Mouse (Mus musculus) forebrain, embryonic 10.5 days (tissue): Measurements from ENCODE around the gene Cd22. TPM values are rescaled to one million over a fixed set of nuclear protein-coding genes. Genes with fewer than 3 reads are reported as not detected.
"Not testable (repeated sequence)": the region's sequence is repeated elsewhere in the genome, so short reads cannot be mapped to it uniquely, and the experiment has no call there.

Experiments used
- DNase-seq: peaks from one replicate; pipeline ENCODE4 v3.0.0-alpha.2; 2017; ENCODE audit warnings: low spot score; ENCODE audit errors: extremely low spot score
- H3K27ac ChIP-seq: fragments of 300-500 bp; sonication (generic); 2 replicates; pipeline ENCODE4 v1.5.1; 2016; ENCODE audit warnings: mild to moderate bottlenecking
- H3K27me3 ChIP-seq: fragments of 300-500 bp; sonication (generic); 2 replicates; pipeline ENCODE4 v1.6.1; 2016; ENCODE audit warnings: mild to moderate bottlenecking; ENCODE audit not compliant: poor library complexity, severe bottlenecking
- H3K36me3 ChIP-seq: fragments of 300-500 bp; sonication (generic); replicated peaks from 2 replicates; pipeline ENCODE4 v1.6.1; 2016; ENCODE audit warnings: mild to moderate bottlenecking, moderate library complexity
- H3K4me1 ChIP-seq: fragments of 300-500 bp; sonication (generic); 2 replicates; pipeline ENCODE4 v1.6.1; 2016
- H3K4me3 ChIP-seq: fragments of 300-500 bp; sonication (generic); 2 replicates; pipeline ENCODE4 v1.5.1; 2016; ENCODE audit warnings: mild to moderate bottlenecking, moderate library complexity
- H3K9me3 ChIP-seq: fragments of 300-500 bp; sonication (generic); 2 replicates; pipeline ENCODE4 v1.6.1; 2016; ENCODE audit warnings: mild to moderate bottlenecking, moderate library complexity
- WGBS: fragments of 180-500 bp; shearing (Covaris S2); methylation state at CpG from one replicate; pipeline ENCODE4 v1.1.7; 2016; 5-methylcytosine and 5-hydroxymethylcytosine counted together
- polyA plus RNA-seq: library from polyadenylated mRNA; unstranded; fragments of >200 nt; fragmentation: Nextera tagmentation; extraction: Ambion mirVana; gene quantifications from 2 replicates; pipeline ENCODE4 v1.2.1, GENCODE M21; 2016

Gene Cd22
- polyA plus RNA-seq, 1 experiment from 2014 or later = not detected

GRCm38 (mm10) chr7:30859290-30859634 is 20.9 kb downstream of the Cd22 start:
- H3K4me1 ChIP-seq = peaks cover 12% of the 10 kb centered on the region; the same call in 1 of the 2 replicates
- no peaks in the 10 kb centered on the region for H3K27me3 ChIP-seq
- no peak overlapping the region for H3K27ac ChIP-seq
- peak; percentile 67 for DNase-seq
- no peaks in the 10 kb centered on the region for H3K9me3 ChIP-seq
- no peak overlapping the region for H3K4me3 ChIP-seq
- no peaks in the 10 kb centered on the region for H3K36me3 ChIP-seq

DNA sequence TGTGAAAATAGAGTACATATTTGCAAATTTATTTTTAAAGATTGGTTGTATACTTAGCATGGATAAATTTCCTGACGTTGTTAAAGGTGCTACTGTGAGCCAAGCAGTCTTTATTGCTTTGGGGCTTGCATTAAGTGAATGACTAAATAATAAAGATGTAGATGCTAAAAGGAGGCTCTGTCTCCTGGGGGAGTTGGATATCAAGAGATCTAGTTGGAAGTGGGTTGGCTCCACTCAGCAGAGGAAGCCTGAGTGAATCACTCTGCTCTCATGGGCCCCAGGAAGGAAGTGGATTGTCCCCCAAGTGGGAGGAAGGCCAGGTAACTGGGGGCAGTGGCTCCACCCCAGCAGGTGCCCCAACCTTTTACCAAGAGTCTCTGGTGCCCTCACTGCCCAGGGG is 22.4 kb downstream of the Cd22 start:
- Histone ChIP-seq H3K9me3 (no peaks in the 10 kb centered on the region), H3K4me3 (no peak overlapping the region), H3K36me3 (no peaks in the 10 kb centered on the region), H3K27ac (no peak overlapping the region), H3K4me1 (peaks cover 10% of the 10 kb centered on the region; the same call in 1 of the 2 replicates), H3K27me3 (no peaks in the 10 kb centered on the region)
- no peak for DNase-seq
- 86% methylated on average over 1 of the region's 1 CpGs for WGBS

DNA sequence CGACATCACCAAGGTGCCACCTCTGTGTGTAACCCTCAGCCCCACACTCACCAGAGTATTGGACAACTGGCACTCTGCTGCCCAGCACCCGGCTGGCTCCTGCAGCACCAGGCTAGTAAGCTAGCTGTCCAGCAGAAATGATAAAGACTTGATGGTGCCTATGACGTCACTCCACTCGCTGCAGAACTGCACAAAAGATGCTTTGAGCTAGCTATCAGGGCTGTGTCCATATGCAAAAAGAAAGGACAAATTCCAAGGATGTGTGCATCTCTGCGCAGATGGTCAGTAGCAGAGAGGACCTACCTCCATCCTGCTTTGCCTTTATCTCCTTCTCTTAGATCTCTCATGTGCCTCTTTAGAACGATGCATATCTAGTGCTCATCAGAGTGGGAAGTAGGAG is 24.1 kb downstream of the Cd22 start, which contains the start of gene Ffar3:
TSS of gene Ffar3 (minus strand) at position 101 of the 400 bp plus-strand sequence.
- 87% methylated on average over 6 of the region's 6 CpGs for WGBS
- H3K9me3 ChIP-seq = no peaks in the 10 kb centered on the region
- H3K27ac ChIP-seq = no peak within 1 kb of the TSS
- peaks cover 10% of the 10 kb centered on the region; the same call in 1 of the 2 replicates for H3K4me1 ChIP-seq
- DNase-seq = no peak
- no peaks in the 10 kb centered on the region for H3K27me3 ChIP-seq
- H3K4me3 ChIP-seq = no peak within 1 kb of the TSS
- no peaks in the 10 kb centered on the region for H3K36me3 ChIP-seq

- Histone ChIP-seq H3K4me3 (no peak overlapping the region), H3K36me3 (no peaks in the 10 kb centered on the region), H3K4me1 (no peaks in the 10 kb centered on the region), H3K27me3 (no peaks in the 10 kb centered on the region), H3K27ac (no peak overlapping the region), H3K9me3 (no peaks in the 10 kb centered on the region)
- WGBS = 84% methylated on average over 1 of the region's 1 CpGs
- DNase-seq = no peak
These were observed 28.7 kb downstream of the Cd22 start for GRCm38 (mm10) chr7:30851421-30851820.

GRCm38 (mm10) chr7:30847934-30848333 is 32.2 kb downstream of the Cd22 start:
- Histone ChIP-seq H3K4me1 (no peaks in the 10 kb centered on the region), H3K4me3 (no peak overlapping the region), H3K9me3 (no peaks in the 10 kb centered on the region), H3K27ac (no peak overlapping the region), H3K27me3 (no peaks in the 10 kb centered on the region), H3K36me3 (no peaks in the 10 kb centered on the region)
- no peak for DNase-seq
- 88% methylated on average over 6 of the region's 6 CpGs for WGBS

DNA sequence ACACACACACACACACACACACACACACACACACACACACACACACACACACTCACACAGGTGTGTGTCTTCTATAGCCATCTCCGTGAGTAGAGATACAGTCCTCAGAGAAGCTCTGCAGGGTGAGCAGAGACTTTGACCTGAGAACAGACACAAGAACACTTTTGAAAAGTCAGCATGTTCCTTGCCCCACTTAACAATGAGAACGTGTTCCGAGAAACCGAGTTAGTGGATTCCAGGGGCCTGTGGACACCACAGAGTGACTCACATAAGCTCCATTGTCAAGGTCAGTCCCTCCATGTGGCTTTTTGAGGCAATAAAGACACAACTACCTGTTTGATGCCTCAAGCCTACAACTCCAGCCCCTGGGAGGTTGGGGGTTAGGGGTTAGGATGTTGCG is 32.8 kb downstream of the Cd22 start:
- H3K36me3 ChIP-seq = no peaks in the 10 kb centered on the region
- no peak overlapping the region for H3K27ac ChIP-seq
- DNase-seq = no peak
- 88% methylated on average over 5 of the region's 5 CpGs for WGBS
- no peaks in the 10 kb centered on the region for H3K9me3 ChIP-seq
- no peaks in the 10 kb centered on the region for H3K27me3 ChIP-seq
- H3K4me3 ChIP-seq = no peak overlapping the region
- H3K4me1 ChIP-seq = no peaks in the 10 kb centered on the region

GRCm38 (mm10) chr7:30846505-30847053 is 33.6 kb downstream of the Cd22 start:
- Histone ChIP-seq H3K27me3 (no peaks in the 10 kb centered on the region), H3K36me3 (no peaks in the 10 kb centered on the region), H3K4me3 (no peak overlapping the region), H3K9me3 (no peaks in the 10 kb centered on the region), H3K27ac (no peak overlapping the region), H3K4me1 (no peaks in the 10 kb centered on the region)
- 76% methylated on average over 2 of the region's 2 CpGs for WGBS
- DNase-seq = no peak

DNA sequence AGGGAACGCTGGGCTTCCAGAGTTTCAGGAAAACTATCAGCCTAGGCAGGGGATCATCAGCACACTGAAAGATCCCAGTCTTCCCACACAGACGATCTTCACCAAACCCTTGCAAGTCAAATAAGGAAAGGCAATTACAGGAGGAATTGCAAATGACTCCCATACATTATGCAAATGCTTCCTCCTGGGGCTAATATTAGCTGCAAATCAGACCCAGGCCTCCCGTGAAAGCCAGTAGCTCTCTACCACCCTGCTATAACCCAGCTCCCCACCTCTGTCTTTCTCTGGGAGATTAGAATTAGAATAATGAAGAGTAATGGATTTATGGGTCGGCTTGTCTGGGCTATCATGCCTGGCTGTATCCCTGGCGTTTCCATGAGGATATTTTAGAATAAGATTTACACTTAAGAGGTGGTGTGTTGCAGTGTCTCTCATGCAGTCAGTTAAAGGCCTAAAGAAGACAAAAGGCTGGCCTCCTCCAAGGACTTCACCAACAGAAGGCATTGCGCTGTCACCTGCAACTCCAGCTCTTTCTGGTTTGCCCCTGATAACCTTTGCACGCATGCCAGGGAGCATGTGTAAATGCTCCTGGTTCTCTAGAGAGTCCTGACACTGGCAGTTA is 35.4 kb downstream of the Cd22 start:
- H3K27ac ChIP-seq = no peak overlapping the region
- no peak overlapping the region for H3K4me3 ChIP-seq
- H3K4me1 ChIP-seq = no peaks in the 10 kb centered on the region
- no peak for DNase-seq
- WGBS = 57% methylated on average over 7 of the region's 7 CpGs
- no peaks in the 10 kb centered on the region for H3K36me3 ChIP-seq
- H3K9me3 ChIP-seq = no peaks in the 10 kb centered on the region
- no peaks in the 10 kb centered on the region for H3K27me3 ChIP-seq

DNA sequence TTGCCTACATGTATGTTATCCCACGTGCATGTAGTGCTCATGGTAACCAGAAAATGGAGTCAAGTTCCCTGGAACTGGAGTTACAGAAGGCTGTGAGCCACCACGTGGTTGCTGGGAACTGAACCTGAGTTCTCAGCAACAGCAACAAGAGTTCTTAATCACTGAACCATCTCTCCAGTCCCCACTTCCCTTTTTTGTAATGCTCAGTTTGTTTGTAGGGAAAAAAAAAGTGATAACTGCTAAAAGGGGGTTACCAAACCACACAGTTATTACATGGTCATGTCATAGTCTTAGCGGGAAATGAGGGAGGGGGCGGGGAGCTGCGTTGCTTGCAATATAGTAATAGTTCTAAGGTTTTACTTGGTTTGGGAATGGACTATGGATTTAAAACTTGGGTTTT is 38.0 kb downstream of the Cd22 start:
- Histone ChIP-seq H3K36me3 (no peaks in the 10 kb centered on the region), H3K9me3 (no peaks in the 10 kb centered on the region), H3K4me1 (no peaks in the 10 kb centered on the region), H3K4me3 (no peak overlapping the region), H3K27me3 (no peaks in the 10 kb centered on the region), H3K27ac (no peak overlapping the region)
- DNase-seq = no peak
- 88% methylated on average over 5 of the region's 5 CpGs for WGBS

GRCm38 (mm10) chr7:30841379-30841778 is 38.8 kb downstream of the Cd22 start:
- 89% methylated on average over 4 of the region's 4 CpGs for WGBS
- Histone ChIP-seq H3K9me3 (no peaks in the 10 kb centered on the region), H3K27me3 (no peaks in the 10 kb centered on the region), H3K36me3 (no peaks in the 10 kb centered on the region), H3K27ac (no peak overlapping the region), H3K4me3 (no peak overlapping the region), H3K4me1 (no peaks in the 10 kb centered on the region)
- DNase-seq = no peak

- H3K27ac ChIP-seq = no peak overlapping the region
- WGBS = 90% methylated on average over 3 of the region's 3 CpGs
- H3K4me1 ChIP-seq = no peaks in the 10 kb centered on the region
- no peak for DNase-seq
- H3K9me3 ChIP-seq = no peaks in the 10 kb centered on the region
- H3K4me3 ChIP-seq = no peak overlapping the region
- H3K27me3 ChIP-seq = no peaks in the 10 kb centered on the region
- H3K36me3 ChIP-seq = no peaks in the 10 kb centered on the region
These were observed 39.8 kb downstream of the Cd22 start for GRCm38 (mm10) chr7:30840306-30840705.

GRCm38 (mm10) chr7:30837277-30837676 is 42.9 kb downstream of the Cd22 start:
- no peak for DNase-seq
- H3K27ac ChIP-seq = no peak overlapping the region
- no peak overlapping the region for H3K4me3 ChIP-seq
- H3K4me1 ChIP-seq = no peaks in the 10 kb centered on the region
- no peaks in the 10 kb centered on the region for H3K36me3 ChIP-seq
- no peaks in the 10 kb centered on the region for H3K27me3 ChIP-seq
- H3K9me3 ChIP-seq = peaks cover 3% of the 10 kb centered on the region; the same call in 1 of the 2 replicates

DNA sequence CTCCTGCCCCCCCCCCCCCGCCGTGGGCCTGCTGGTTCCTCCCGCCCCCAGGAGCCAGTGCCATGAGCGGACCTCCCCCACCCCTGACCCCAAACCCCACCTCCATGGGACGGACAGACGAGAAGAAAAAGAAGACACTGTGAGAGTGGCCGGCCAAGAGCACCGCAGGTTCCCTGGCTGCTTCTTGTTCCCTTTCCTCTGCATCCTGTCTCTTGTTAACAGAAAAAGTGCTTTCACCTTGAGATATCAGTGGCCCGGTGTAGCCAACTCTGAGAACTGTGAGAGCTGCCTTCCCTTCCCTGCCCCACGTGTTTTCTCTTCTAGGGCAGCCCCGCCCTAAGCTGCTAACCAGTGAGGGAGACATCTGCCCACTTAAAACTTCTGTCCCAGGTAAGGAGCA is 47.5 kb downstream of the Cd22 start:
- DNase-seq, H3K27ac ChIP-seq, H3K36me3 ChIP-seq, H3K4me1 ChIP-seq, H3K9me3 ChIP-seq, H3K27me3 ChIP-seq, H3K4me3 ChIP-seq: not testable (repeated sequence)
- 55% methylated on average over 8 of the region's 11 CpGs for WGBS

DNA sequence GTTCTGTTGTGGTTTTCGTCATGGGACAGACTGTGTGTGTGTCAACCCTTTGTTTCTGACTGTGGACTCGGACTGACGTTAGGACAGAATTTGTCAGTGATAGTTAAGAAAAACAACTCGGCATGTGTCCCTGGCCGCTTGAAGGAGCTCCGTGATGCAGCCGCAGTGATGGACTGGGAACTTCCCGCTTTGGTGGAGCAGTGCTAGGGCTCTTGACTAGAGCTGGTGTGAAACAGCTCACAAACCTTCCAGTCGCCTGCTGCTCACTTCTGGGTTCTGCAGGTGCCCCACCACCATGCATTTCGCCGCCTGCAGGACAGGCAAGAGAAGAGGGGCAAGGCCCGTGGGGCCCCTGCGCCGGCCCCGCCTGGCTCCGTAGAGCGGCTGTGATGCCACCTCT is 47.9 kb downstream of the Cd22 start:
- no peaks in the 10 kb centered on the region for H3K36me3 ChIP-seq
- no peaks in the 10 kb centered on the region for H3K4me1 ChIP-seq
- no peak for DNase-seq
- H3K9me3 ChIP-seq = peaks cover 4% of the 10 kb centered on the region; the same call in 1 of the 2 replicates
- H3K4me3 ChIP-seq = no peak overlapping the region
- no peak overlapping the region for H3K27ac ChIP-seq
- no peaks in the 10 kb centered on the region for H3K27me3 ChIP-seq
- 73% methylated on average over 17 of the region's 17 CpGs for WGBS
